Mouse (Mus musculus): ENCODE measurements at regions not wholly inside any gene's neighbourhood (a gene's known extent, or its start where the extent isn't known, plus 50 kb on each side); places are given as distances from the start of the nearest gene placed in this dataset.
"Not testable (repeated sequence)": the region's sequence is repeated elsewhere in the genome, so short reads cannot be mapped to it uniquely, and the experiment has no call there.

- DNase-seq (ENCODE audit: low spot score): no peak
These were observed 114.7 kb upstream of the Emcn start for GRCm38 (mm10) chr3:137226151-137226550.

- DNase-seq (ENCODE audit: low spot score): no peak
These were observed 113.6 kb upstream of the Emcn start for GRCm38 (mm10) chr3:137227122-137227838.

- no peak for DNase-seq (ENCODE audit: low spot score)
These were observed 112.5 kb upstream of the Emcn start for GRCm38 (mm10) chr3:137228416-137228815.

GRCm38 (mm10) chr3:137242877-137243276 lies 98.0 kb upstream of the Emcn start:
- DNase-seq (ENCODE audit: low spot score): no peak

- no peak for DNase-seq (ENCODE audit: low spot score)
These were observed 77.0 kb upstream of the Emcn start for GRCm38 (mm10) chr3:137263907-137264306.

- DNase-seq (ENCODE audit: low spot score): peak; percentile 50
These were observed 73.1 kb upstream of the Emcn start for GRCm38 (mm10) chr3:137267752-137268151.

GRCm38 (mm10) chr3:137275444-137275843 lies 65.4 kb upstream of the Emcn start:
- no peak for DNase-seq (ENCODE audit: low spot score)

- DNase-seq (ENCODE audit: low spot score): no peak
These were observed 61.6 kb upstream of the Emcn start for GRCm38 (mm10) chr3:137279284-137279683.

GRCm38 (mm10) chr3:137281052-137281451 lies 59.8 kb upstream of the Emcn start:
- no peak for DNase-seq (ENCODE audit: low spot score)

- DNase-seq (ENCODE audit: low spot score): not testable (repeated sequence)
These were observed 53.3 kb upstream of the Emcn start for GRCm38 (mm10) chr3:137287558-137287957.

GRCm38 (mm10) chr3:137288301-137288942 lies 52.4 kb upstream of the Emcn start:
- no peak for DNase-seq (ENCODE audit: low spot score)

- DNase-seq (ENCODE audit: low spot score): no peak
These were observed 51.8 kb upstream of the Emcn start for GRCm38 (mm10) chr3:137288943-137289682.

- no peak for DNase-seq (ENCODE audit: low spot score)
These were observed 51.2 kb upstream of the Emcn start for GRCm38 (mm10) chr3:137289683-137289984.

Data from adipocyte (in vitro differentiated cells).